Mouse (Mus musculus) inflammation-experienced regulatory T-cells (primary cell): ENCODE data around the gene Zfp46. TPM values are rescaled to one million over a fixed set of nuclear protein-coding genes. Genes with fewer than 3 reads are reported as not detected.

Source experiments
- polyA plus RNA-seq, 2 experiments: library from polyadenylated mRNA; unstranded; fragments of 100-300 nt; shearing (Covaris generic); gene quantifications; one replicate each; pipeline ENCODE4 v1.2.1; 2017

Gene Zfp46
- polyA plus RNA-seq = 10 to 100 TPM; 14.3 to 15.2 TPM

DNA sequence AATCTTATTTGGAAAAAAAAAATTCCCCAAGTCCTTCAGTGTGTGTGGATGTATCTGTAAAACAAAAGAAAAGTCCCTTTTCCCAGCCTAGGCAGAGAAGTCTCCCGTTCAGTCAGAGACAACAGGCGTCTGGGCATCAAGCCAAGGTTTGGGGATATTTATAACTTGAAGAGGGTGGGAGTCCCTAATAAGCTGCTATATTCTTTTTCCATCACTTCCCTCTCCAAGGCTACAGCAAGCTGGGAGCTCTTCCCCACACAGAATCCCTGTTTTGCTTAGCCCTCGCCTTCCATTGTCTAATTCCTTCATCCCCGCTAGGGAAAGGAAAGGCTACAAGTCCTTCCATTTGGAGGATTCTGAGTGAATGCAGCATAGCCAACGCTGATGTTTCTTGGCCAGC, at the start of gene Zfp46:
TSS of gene Zfp46 (plus strand) at position 229 of the 400 bp plus-strand sequence.

DNA sequence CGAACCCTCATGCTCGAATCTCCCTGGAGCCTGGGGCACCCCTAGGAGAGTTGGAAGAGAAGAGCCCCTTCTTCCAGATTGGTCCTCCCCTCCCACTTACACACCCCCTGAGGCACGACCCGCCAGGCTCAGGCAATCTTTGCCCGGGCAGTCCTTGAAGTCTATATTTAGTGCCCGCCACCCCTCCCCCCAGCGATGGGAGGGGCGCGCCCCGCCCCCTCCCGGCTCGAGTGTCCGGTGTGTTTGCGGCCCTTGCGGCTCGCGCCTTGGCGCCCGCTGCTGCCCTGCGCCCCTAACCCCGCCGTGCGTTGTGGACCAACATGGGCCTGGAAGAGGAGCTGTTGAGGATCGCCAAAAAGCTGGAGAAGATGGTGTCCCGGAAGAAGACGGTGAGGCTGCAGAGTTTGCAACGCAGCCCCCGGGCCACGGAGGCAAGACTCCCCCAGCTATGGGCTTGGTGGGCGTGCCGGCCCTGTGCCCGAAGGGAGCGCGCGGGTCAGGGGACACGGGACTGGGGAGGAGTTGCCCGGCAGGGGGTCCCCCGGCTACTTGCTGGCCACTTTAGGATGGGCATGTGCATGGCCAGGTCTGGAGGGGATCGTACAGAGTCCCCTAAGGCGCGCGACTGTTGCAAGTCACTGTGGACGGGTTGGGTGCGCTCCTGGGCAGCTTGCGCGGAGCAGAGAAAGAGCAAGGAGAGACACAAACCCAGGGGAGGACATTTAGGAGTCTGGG, 36.6 kb upstream of the Zfp46 start, which contains the start of gene Tcea3:
TSS of gene Tcea3 (plus strand) at position 1 of the 735 bp plus-strand sequence.

DNA sequence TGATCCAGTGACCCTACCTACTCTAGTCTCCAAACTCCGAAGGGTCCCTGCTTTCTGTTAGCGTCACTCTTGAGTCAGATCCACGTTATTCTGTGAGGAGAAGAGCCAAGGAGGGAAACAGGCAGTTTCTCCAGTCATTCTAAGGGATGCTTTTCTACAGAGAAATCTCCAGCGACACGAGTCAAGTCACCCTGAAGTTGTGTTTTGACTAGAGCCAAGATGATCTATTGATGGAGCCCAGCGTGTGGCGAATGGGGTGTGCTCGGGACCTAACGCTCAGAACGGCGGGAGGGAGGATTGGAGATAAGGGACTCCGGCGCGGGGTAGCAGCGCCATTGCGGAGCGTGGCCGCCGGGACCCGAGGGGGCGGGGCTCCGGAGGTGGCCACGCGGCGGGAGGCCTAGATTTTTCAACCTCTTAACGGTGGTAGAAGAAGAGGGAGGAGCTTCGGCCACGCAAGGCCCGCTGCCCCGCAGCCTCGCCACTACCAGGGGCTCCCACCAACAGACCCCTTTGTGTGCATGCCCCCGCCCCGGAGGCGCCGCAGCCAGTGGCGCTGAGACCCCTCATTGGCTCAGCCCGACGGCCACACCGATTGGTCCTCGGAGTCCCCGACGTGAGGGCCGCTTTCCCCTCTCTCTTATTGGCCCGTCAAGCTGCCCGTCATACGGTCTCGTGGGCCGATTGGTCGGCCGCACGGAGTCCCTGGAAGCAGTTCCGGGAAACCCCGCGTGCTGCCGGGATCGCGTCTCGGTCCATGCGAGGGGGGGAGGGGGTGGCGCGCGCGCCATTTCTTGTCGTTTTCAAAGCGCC, 26.0 kb downstream of the Zfp46 start, which contains the start of gene Hnrnpr:
TSS of gene Hnrnpr (plus strand) at position 714 of the 813 bp plus-strand sequence.

Other genes starting within 250 kb of the Zfp46 start
- gene Rpl11, start 231.3 kb upstream of the Zfp46 start, polyA plus RNA-seq = 100 to 1,000 TPM; 254 to 257 TPM
- gene Id3, start 141.2 kb upstream of the Zfp46 start, polyA plus RNA-seq = 100 to 1,000 TPM; 145 to 201 TPM
- 10 to 100 TPM; 13.7 to 15.3 TPM for gene E2f2, start 112.3 kb upstream of the Zfp46 start, polyA plus RNA-seq
- 1 to 10 TPM in 1 of 2 experiments, under 1 TPM in 1; 0.41 to 1.1 TPM for gene Asap3, start 78.3 kb upstream of the Zfp46 start, polyA plus RNA-seq
- under 1 TPM; 0.37 to 0.62 TPM for gene Tcea3, start 37.0 kb upstream of the Zfp46 start, polyA plus RNA-seq
- gene Hnrnpr, start 26.3 kb downstream of the Zfp46 start, polyA plus RNA-seq = 100 to 1,000 TPM; 104 to 108 TPM
- 1 to 10 TPM in 1 of 2 experiments, under 1 TPM in 1; 0.58 to 1.9 TPM for gene Htr1d, start 138.8 kb downstream of the Zfp46 start, polyA plus RNA-seq
- under 1 TPM in 1 of 2 experiments, not detected in 1; 0.45 TPM for gene 6030445D17Rik, start 177.6 kb downstream of the Zfp46 start, polyA plus RNA-seq
- gene Luzp1, start 185.1 kb downstream of the Zfp46 start, polyA plus RNA-seq = 1 to 10 TPM; 4.4 to 8.5 TPM